Mouse (Mus musculus) C2C12 (cell line): ENCODE measurements around the gene Slc38a2.

Source experiments
- CTCF ChIP-seq: IDR thresholded peaks from one replicate; pipeline ENCODE4 v1.5.1; 2011; ENCODE audit not compliant: control insufficient read depth, insufficient read depth, insufficient read length
- MAX ChIP-seq: IDR thresholded peaks from one replicate; pipeline ENCODE4 v1.6.1; 2011; ENCODE audit warnings: mild to moderate bottlenecking, control low read depth
- MYOD1 ChIP-seq: IDR thresholded peaks from one replicate; pipeline ENCODE4 v1.6.1; 2011; ENCODE audit warnings: low read depth; ENCODE audit not compliant: control insufficient read depth, insufficient read length
- MYOG ChIP-seq: IDR thresholded peaks from one replicate; pipeline ENCODE4 v1.6.1; 2011; ENCODE audit not compliant: control insufficient read depth, insufficient read length; ENCODE audit errors: extremely low read depth

- no peak for TF ChIP-seq CTCF
- TF ChIP-seq MYOD1 = no peak
- TF ChIP-seq MAX = no peak
- TF ChIP-seq MYOG = no peak
Measured at GRCm38 (mm10) chr15:96691381-96691780, 8.1 kb downstream of the Slc38a2 start.
